Mouse (Mus musculus): Measurements from ENCODE around the gene Slc26a11. TPM values are rescaled to one million over a fixed set of nuclear protein-coding genes. Genes with fewer than 3 reads are reported as not detected.

The Slc26a11 gene
- polyA plus RNA-seq, 1 experiment from 2014 or later: 5.0 TPM

DNA sequence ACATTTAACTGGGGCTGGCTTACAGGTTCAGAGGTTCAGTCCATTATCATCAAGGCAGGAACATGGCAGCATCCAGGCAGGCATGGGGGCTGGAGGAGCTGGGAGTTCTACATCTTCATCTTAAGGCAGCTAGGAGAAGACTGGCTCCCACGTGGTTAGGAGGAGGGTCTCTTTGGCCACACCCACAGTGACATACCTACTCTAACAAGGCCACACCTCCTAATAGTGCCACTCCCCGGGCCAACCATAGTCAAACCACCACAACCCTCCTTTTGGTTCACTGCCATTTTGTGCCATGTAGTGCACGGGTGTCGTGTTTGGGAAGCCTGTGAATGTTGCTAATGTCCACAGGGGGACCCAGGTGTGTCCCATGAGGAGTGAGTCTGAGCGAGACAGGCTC lies 52.6 kb downstream of the Slc26a11 start:
- no peak overlapping the region for H3K27ac ChIP-seq
- no peaks in the 10 kb centered on the region for H3K27me3 ChIP-seq
- no peak overlapping the region for H3K4me2 ChIP-seq (replicated peaks)
- no peaks in the 10 kb centered on the region for H3K4me1 ChIP-seq (replicated peaks)
- H3K9ac ChIP-seq (replicated peaks): no peak overlapping the region
- 54% methylated on average over 5 of the region's 5 CpGs for WGBS
- no peak overlapping the region for H3K4me3 ChIP-seq (replicated peaks)
- ATAC-seq: no peak
- H3K9me3 ChIP-seq: no peaks in the 10 kb centered on the region
- no peaks in the 10 kb centered on the region for H3K36me3 ChIP-seq

DNA sequence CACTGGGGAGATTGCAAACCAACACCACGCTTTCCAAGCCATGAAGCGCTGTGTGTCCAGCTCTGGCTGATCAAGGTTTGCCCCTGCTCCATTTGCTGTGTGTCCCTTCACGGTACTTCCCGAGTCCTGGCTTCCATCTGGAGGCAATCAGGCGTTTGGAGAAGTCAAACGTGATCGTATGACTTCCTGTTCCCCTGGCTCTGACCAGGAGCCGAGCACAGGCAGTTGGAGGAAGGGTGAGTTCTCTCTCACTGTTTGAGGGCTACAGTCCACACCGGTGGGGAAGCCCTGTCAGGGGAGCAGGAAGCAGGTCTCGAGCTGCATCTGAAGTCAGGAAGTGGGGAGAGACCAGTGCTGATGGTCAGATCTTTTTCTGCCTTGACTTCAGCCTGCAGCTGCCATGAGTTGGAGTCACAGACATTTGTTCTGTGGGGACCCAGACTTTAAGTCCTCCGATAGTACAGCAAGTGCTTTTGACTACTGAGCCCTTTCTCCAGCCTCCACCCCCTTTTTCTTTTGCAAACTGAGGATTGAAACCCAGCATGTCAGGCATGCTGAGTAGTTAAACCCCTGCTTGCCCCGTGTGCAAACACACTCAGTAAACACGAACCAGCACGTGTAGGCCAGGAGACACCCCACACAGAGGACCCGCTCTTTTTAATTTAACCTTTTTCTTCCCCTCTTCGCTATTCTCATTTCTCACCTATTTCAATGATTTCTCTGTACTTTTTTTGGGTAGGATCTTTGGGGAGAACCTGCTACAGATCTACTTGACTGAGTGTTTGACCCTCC lies 64.2 kb downstream of the Slc26a11 start:
- Histone ChIP-seq H3K4me1 (replicated peaks) (no peaks in the 10 kb centered on the region), H3K9ac (replicated peaks) (no peak overlapping the region), H3K9me3 (no peaks in the 10 kb centered on the region), H3K27me3 (no peaks in the 10 kb centered on the region), H3K36me3 (no peaks in the 10 kb centered on the region), H3K4me3 (replicated peaks) (no peak overlapping the region), H3K27ac (no peak overlapping the region), H3K4me2 (replicated peaks) (no peak overlapping the region)
- 70% methylated on average over 16 of the region's 16 CpGs for WGBS
- no peak for ATAC-seq

DNA sequence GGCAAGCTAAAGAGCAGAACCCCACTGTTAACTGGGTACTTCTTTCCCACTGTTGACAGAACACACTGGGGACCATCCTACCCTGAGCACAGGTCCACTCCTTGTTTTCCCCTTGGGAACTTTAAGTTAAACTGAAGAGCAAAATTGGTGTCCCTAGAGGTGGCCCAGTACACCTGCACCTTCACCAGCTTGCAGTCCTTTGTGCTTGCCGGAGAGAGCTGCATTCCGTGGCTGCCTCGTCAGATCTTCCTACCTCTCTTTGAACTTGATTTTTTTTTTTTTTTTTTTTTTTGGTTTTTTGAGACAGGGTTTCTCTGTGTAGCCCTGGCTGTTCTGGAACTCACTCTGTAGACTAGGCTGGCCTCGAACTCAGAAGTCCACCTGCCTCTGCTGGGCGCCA lies 65.1 kb downstream of the Slc26a11 start:
- Histone ChIP-seq H3K9me3 (no peaks in the 10 kb centered on the region), H3K9ac (replicated peaks) (no peak overlapping the region), H3K36me3 (no peaks in the 10 kb centered on the region), H3K27ac (no peak overlapping the region), H3K27me3 (no peaks in the 10 kb centered on the region), H3K4me1 (replicated peaks) (no peaks in the 10 kb centered on the region), H3K4me2 (replicated peaks) (no peak overlapping the region), H3K4me3 (replicated peaks) (no peak overlapping the region)
- ATAC-seq: no peak
- WGBS: 79% methylated on average over 5 of the region's 5 CpGs

DNA sequence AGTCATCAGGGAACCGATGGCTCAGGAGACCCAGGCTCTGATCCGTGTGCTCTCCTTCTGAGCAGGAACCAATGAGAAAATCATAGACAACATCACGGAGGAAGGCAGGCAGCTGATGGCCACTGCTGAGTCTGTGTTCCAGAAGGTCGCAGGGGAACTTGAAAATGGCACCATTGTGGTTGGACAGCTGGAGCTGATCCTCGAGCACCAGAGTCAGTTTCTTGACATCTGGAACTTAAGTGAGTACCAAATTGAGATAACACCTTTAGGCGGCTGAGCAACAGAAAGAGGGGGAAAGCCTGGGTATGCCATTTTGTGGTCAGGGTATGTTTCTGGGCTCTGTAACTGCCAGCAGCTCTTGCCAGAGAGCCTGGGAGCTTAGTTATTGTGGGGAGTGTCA lies 72.1 kb downstream of the Slc26a11 start:
- Histone ChIP-seq H3K9ac (replicated peaks) (no peak overlapping the region), H3K36me3 (no peaks in the 10 kb centered on the region), H3K27ac (no peak overlapping the region), H3K4me1 (replicated peaks) (peaks cover 9% of the 10 kb centered on the region), H3K27me3 (no peaks in the 10 kb centered on the region), H3K9me3 (no peaks in the 10 kb centered on the region), H3K4me2 (replicated peaks) (no peak overlapping the region), H3K4me3 (replicated peaks) (no peak overlapping the region)
- 86% methylated on average over 6 of the region's 6 CpGs for WGBS
- no peak for ATAC-seq

DNA sequence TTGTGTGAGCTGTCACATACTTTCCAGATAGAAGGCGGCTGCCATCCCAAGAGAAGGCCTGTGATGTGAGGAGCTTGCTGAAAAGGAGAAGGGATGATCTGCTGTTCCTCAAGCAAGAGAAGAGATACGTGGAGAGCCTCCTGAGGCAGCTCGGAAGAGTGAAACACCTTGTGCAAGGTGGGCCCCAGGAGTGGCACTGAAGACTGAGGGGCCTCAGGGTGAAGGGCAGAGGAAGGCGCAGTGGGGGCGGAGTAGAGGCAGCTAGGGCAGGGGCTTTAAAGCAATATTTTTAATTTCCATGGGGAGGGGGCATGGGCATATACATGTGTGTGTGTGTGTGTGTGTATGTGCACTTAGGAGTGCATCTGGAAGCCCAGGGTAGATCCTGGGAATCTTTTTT lies 72.6 kb downstream of the Slc26a11 start:
- 91% methylated on average over 5 of the region's 5 CpGs for WGBS
- Histone ChIP-seq H3K9ac (replicated peaks) (peak overlapping the region; percentile 48; the same call in 1 of the 2 replicates), H3K36me3 (no peaks in the 10 kb centered on the region), H3K4me3 (replicated peaks) (peak overlapping the region; percentile 36), H3K27ac (no peak overlapping the region), H3K4me2 (replicated peaks) (peak overlapping the region; percentile 62), H3K4me1 (replicated peaks) (peaks cover 9% of the 10 kb centered on the region), H3K9me3 (no peaks in the 10 kb centered on the region), H3K27me3 (no peaks in the 10 kb centered on the region)
- ATAC-seq: no peak

DNA sequence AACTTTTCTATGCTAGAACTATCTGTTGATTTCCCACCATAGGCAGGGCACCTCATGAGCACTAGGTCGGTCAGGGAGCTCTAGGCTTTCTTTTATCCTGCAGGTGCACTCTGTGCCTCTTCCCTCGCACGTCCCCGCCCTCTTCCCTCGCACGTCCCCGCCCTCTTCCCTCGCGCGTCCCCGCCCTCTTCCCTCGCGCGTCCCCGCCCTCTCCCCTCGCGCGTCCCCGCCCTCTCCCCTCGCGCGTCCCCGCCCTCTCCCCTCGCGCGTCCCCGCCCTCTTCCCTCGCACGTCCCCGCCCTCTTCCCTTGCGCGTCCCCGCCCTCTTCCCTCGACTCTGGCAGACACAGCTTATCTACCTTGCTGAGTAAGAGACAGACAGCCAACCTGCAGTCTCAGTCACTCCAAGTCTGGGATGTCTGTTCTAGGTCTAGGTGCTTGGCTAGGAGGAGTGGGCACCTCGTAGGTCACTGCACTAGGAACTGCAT lies 73.3 kb downstream of the Slc26a11 start:
- WGBS: under 1% methylated on average over 32 of the region's 35 CpGs

More for the DNA sequence above, 73.3 kb downstream of the Slc26a11 start:
- Histone ChIP-seq H3K27ac (no peak overlapping the region), H3K4me2 (replicated peaks) (peak overlapping the region; percentile 62), H3K36me3 (no peaks in the 10 kb centered on the region), H3K9me3 (no peaks in the 10 kb centered on the region), H3K4me3 (replicated peaks) (peak overlapping the region; percentile 36), H3K4me1 (replicated peaks) (peaks cover 9% of the 10 kb centered on the region), H3K9ac (replicated peaks) (peak overlapping the region; percentile 48; the same call in 1 of the 2 replicates), H3K27me3 (no peaks in the 10 kb centered on the region)
- peak; percentile 73 for ATAC-seq

MicroRNAs encoded within 50 kb of the gene (microRNA counts, 519-probe panel; counts per million panel counts)
- 110 counts per million, percentile 56 among the panel's probes with 10 or more counts for microRNA mmu-miR-1932

Small RNAs within 50 kb of the gene (microRNA-seq; reads per million reads assigned to microRNA genes)
- gene Mir1932: not detected

Other genes with a start within 250 kb of the Slc26a11 start
- 50.0 and 53.1 TPM in 2 replicates for gene Tbc1d16, start 127.1 kb upstream of the Slc26a11 start, polyA plus RNA-seq (2015; fragmentation: Nextera tagmentation; extraction: Ambion mirVana)
- gene Ccdc40, start 127.0 kb upstream of the Slc26a11 start, polyA plus RNA-seq (2015; fragmentation: Nextera tagmentation; extraction: Ambion mirVana): 17.6 and 18.1 TPM in 2 replicates
- 49.9 and 50.7 TPM in 2 replicates for gene Gaa, start 87.7 kb upstream of the Slc26a11 start, polyA plus RNA-seq (2015; fragmentation: Nextera tagmentation; extraction: Ambion mirVana)
- gene Eif4a3, start 55.5 kb upstream of the Slc26a11 start, polyA plus RNA-seq (2015; fragmentation: Nextera tagmentation; extraction: Ambion mirVana): 317 and 341 TPM in 2 replicates
- gene Card14, start 47.8 kb upstream of the Slc26a11 start, polyA plus RNA-seq (2015; fragmentation: Nextera tagmentation; extraction: Ambion mirVana): 0.08 and 0.09 TPM in 2 replicates
- gene Sgsh, start within 50 bp of the Slc26a11 start, polyA plus RNA-seq (2015; fragmentation: Nextera tagmentation; extraction: Ambion mirVana): 3.1 and 4.0 TPM in 2 replicates
- 0.66 and 0.84 TPM in 2 replicates for gene Rnf213, start 37.5 kb downstream of the Slc26a11 start, polyA plus RNA-seq (2015; fragmentation: Nextera tagmentation; extraction: Ambion mirVana)
- gene Endov, start 135.8 kb downstream of the Slc26a11 start, polyA plus RNA-seq (2015; fragmentation: Nextera tagmentation; extraction: Ambion mirVana): 22.8 and 22.9 TPM in 2 replicates
- 7.3 and 8.6 TPM in 2 replicates for gene Nptx1, start 192.2 kb downstream of the Slc26a11 start, polyA plus RNA-seq (2015; fragmentation: Nextera tagmentation; extraction: Ambion mirVana)
- 9.7 and 11.7 TPM in 2 replicates for gene Rptor, start 247.3 kb downstream of the Slc26a11 start, polyA plus RNA-seq (2015; fragmentation: Nextera tagmentation; extraction: Ambion mirVana)